22 mouse cellular contexts compared by ENCODE assay signal in genomic region chr6:67348065-67348464, GRCm38 (mm10). TPM values are rescaled to one million over a fixed set of nuclear protein-coding genes. Genes with fewer than 3 reads are reported as not detected.
DNase-seq lines count a peak whose midpoint lies in the region; ATAC-seq lines count a peak whose summit lies in the region.
"Had no signal": no experiment of that assay in that cellular context is flagged by ENCODE, and none has a peak within 500 bp of the region (broad histone marks: within the 10 kb centered on the region; RNA-seq: fewer than 3 reads in every experiment).

No protein-coding gene starts in this region.

- H3K4me1 ChIP-seq in embryonic facial prominence, embryonic 14.5 days (ENCODE audit: control insufficient read depth, insufficient read depth, low read length): no peaks in the 10 kb centered on the region
- H3K4me1 ChIP-seq in embryonic facial prominence, embryonic 10.5 days: no peaks in the 10 kb centered on the region
- H3K4me1 ChIP-seq in hindbrain, embryonic 12.5 days: no peaks in the 10 kb centered on the region
- H3K4me1 ChIP-seq: embryonic facial prominence, embryonic 15.5 days had no signal

- no peak overlapping the region for H3K27ac ChIP-seq in embryonic facial prominence, embryonic 14.5 days (replicated peaks; ENCODE audit: low read depth, low read length)
- H3K27ac ChIP-seq in embryonic facial prominence, embryonic 10.5 days (replicated peaks): no peak overlapping the region
- no peak overlapping the region for H3K27ac ChIP-seq in hindbrain, embryonic 12.5 days
- H3K27ac ChIP-seq: embryonic facial prominence, embryonic 15.5 days; liver, embryonic 14.5 days had no signal

- H3K36me3 ChIP-seq in embryonic facial prominence, embryonic 14.5 days (ENCODE audit: control insufficient read depth, insufficient read depth, low read length): no peaks in the 10 kb centered on the region
- H3K36me3 ChIP-seq in embryonic facial prominence, embryonic 10.5 days (replicated peaks): no peaks in the 10 kb centered on the region
- H3K36me3 ChIP-seq in hindbrain, embryonic 12.5 days: no peaks in the 10 kb centered on the region
- H3K36me3 ChIP-seq: embryonic facial prominence, embryonic 15.5 days had no signal

- no peaks in the 10 kb centered on the region for H3K27me3 ChIP-seq in embryonic facial prominence, embryonic 14.5 days (replicated peaks; ENCODE audit: control insufficient read depth, insufficient read depth, low read length)
- no peaks in the 10 kb centered on the region for H3K27me3 ChIP-seq in embryonic facial prominence, embryonic 10.5 days (replicated peaks; ENCODE audit: low read depth, poor library complexity, severe bottlenecking)
- H3K27me3 ChIP-seq in hindbrain, embryonic 12.5 days: no peaks in the 10 kb centered on the region
- H3K27me3 ChIP-seq: embryonic facial prominence, embryonic 15.5 days had no signal

- no peak overlapping the region for H3K9ac ChIP-seq in embryonic facial prominence, embryonic 14.5 days (ENCODE audit: low read depth, low read length)
- H3K9ac ChIP-seq in hindbrain, embryonic 12.5 days: no peak overlapping the region
- H3K9ac ChIP-seq: embryonic facial prominence, embryonic 15.5 days; liver, embryonic 14.5 days had no signal

- peak; percentile 53 for DNase-seq in embryonic facial prominence, embryonic 14.5 days (ENCODE audit: low spot score)
- DNase-seq in embryonic facial prominence, embryonic 10.5 days (ENCODE audit: low spot score): no peak
- DNase-seq in thymus, postnatal 0 days (ENCODE audit: low spot score): peak; percentile 82
- DNase-seq in layer of hippocampus, adult 8-10 months (ENCODE audit: low spot score in 2 of 2): no peak
- no peak for DNase-seq in layer of hippocampus, postnatal 25 days (ENCODE audit: extremely low spot score in 1 of 2, low spot score in 1 of 2)
- DNase-seq: adrenal gland, postnatal 36 days; cerebellum, adult 2 months; gastrocnemius, postnatal 10 days; heart, postnatal 14 days; kidney, adult 2 months; kidney, postnatal 36 days; right cerebral cortex, postnatal 25 days had no signal

- H3K4me3 ChIP-seq in embryonic facial prominence, embryonic 14.5 days (ENCODE audit: low read depth, low read length): no peak overlapping the region
- no peak overlapping the region for H3K4me3 ChIP-seq in embryonic facial prominence, embryonic 10.5 days
- H3K4me3 ChIP-seq in hindbrain, embryonic 12.5 days: no peak overlapping the region
- H3K4me3 ChIP-seq: embryonic facial prominence, embryonic 15.5 days had no signal

- WGBS in embryonic facial prominence, embryonic 14.5 days: 59% methylated on average over 6 of the region's 6 CpGs
- 80% methylated on average over 6 of the region's 6 CpGs for WGBS in embryonic facial prominence, embryonic 10.5 days
- 74% methylated on average over 6 of the region's 6 CpGs for WGBS in hindbrain, embryonic 12.5 days

- H3K9me3 ChIP-seq in embryonic facial prominence, embryonic 14.5 days (ENCODE audit: control insufficient read depth, low read length): no peaks in the 10 kb centered on the region
- no peaks in the 10 kb centered on the region for H3K9me3 ChIP-seq in embryonic facial prominence, embryonic 10.5 days
- H3K9me3 ChIP-seq in hindbrain, embryonic 12.5 days (replicated peaks): no peaks in the 10 kb centered on the region
- H3K9me3 ChIP-seq: embryonic facial prominence, embryonic 15.5 days had no signal

- no peak overlapping the region for H3K4me2 ChIP-seq in embryonic facial prominence, embryonic 14.5 days (ENCODE audit: low read depth, low read length)
- H3K4me2 ChIP-seq in hindbrain, embryonic 12.5 days (replicated peaks): no peak overlapping the region
- H3K4me2 ChIP-seq: embryonic facial prominence, embryonic 15.5 days had no signal

- peak; percentile 47; the same call in 1 of the 2 replicates for ATAC-seq in embryonic facial prominence, embryonic 14.5 days (ENCODE audit: low read depth)
- ATAC-seq in CD4-positive, CD25-positive, alpha-beta regulatory T cell, adult 4 months: peak; percentile 64
- peak; percentile 74 for ATAC-seq in megakaryocyte, adult 5-6 weeks (ENCODE audit: poor library complexity, severe bottlenecking)
- ATAC-seq in hindbrain, embryonic 12.5 days (ENCODE audit: low FRiP score): no peak
- ATAC-seq: hindbrain, embryonic 16.5 days; lung, postnatal 0 days had no signal

RNA-seq across cellular contexts. Expression of gene Il12rb2, which starts 27.9 kb away (rescaled TPM):
- 0.09 and 0.22 TPM in 2 replicates for polyA plus RNA-seq in embryonic facial prominence, embryonic 14.5 days (2014; fragmentation: Nextera tagmentation; extraction: Ambion mirVana)
- 0.08 and 0.12 TPM in 2 replicates for polyA plus RNA-seq in embryonic facial prominence, embryonic 10.5 days (2016; fragmentation: Nextera tagmentation; extraction: Ambion mirVana)
- under 1 TPM in 1 of 2 experiments, not detected in 1; 0.15 TPM for polyA plus RNA-seq in CD4-positive, CD25-positive, alpha-beta regulatory T cell, adult 4 months (2017; shearing (Covaris generic))
- 16.2 and 17.5 TPM in 2 replicates for total RNA-seq in megakaryocyte, adult 5-6 weeks (2015)
- 3.0 and 5.1 TPM in 2 replicates for total RNA-seq in megakaryocyte, adult 5-6 weeks (2017)
- 2.0 and 3.1 TPM in 2 replicates for polyA plus RNA-seq in thymus, postnatal 0 days (2015; fragmentation: Nextera tagmentation; extraction: Ambion mirVana)
- total RNA-seq in layer of hippocampus, adult 8-10 months (2022): under 1 TPM in 2 of 4 experiments, not detected in 2; 0.20 to 0.39 TPM
- total RNA-seq in layer of hippocampus, postnatal 25 days (2021): not detected
- polyA plus RNA-seq in hindbrain, embryonic 12.5 days (2016; fragmentation: Nextera tagmentation; extraction: Ambion mirVana): 0.14 TPM in 1 of 2 replicates, not detected in the other
- total RNA-seq: heart, adult 8-10 months had no signal
- polyA plus RNA-seq: forebrain, embryonic 11.5 days; limb, embryonic 11.5 days; lung, postnatal 0 days had no signal

Comparison
In these comparisons a context has a peak if more than half of its experiments do, and no peak if none do; other contexts are left out.
1. DNase-seq: peak in embryonic facial prominence, embryonic 14.5 days (single experiment) and thymus, postnatal 0 days (single experiment); none in embryonic facial prominence, embryonic 10.5 days (single experiment), layer of hippocampus, adult 8-10 months (0 of 2) and layer of hippocampus, postnatal 25 days (0 of 2).